Mouse (Mus musculus) CD4-positive helper T cell, adult 2 months (primary cell): Measurements from ENCODE around the gene Nxph1.

ENCODE experiments used
- DNase-seq: peaks from one replicate; pipeline ENCODE4 v3.0.0-alpha.2; 2012; ENCODE audit warnings: low read depth, missing footprints, low spot score

The Nxph1 gene

GRCm38 (mm10) chr6:8959810-8960209 lies 11.6 kb downstream of the Nxph1 start:
- DNase-seq, result no peak

- no peak for DNase-seq
These were observed 22.3 kb downstream of the Nxph1 start for GRCm38 (mm10) chr6:8970576-8970975.

- DNase-seq, result no peak
These were observed 31.1 kb downstream of the Nxph1 start for GRCm38 (mm10) chr6:8979237-8979871.

- no peak for DNase-seq
These were observed 48.2 kb downstream of the Nxph1 start for GRCm38 (mm10) chr6:8996301-8996943.

GRCm38 (mm10) chr6:8997326-8997725 lies 49.1 kb downstream of the Nxph1 start:
- no peak for DNase-seq

GRCm38 (mm10) chr6:9002686-9003085 lies 54.5 kb downstream of the Nxph1 start:
- no peak for DNase-seq

GRCm38 (mm10) chr6:9026631-9027030 lies 78.4 kb downstream of the Nxph1 start:
- DNase-seq, result no peak

- DNase-seq, result no peak
These were observed 78.9 kb downstream of the Nxph1 start for GRCm38 (mm10) chr6:9027146-9027545.

GRCm38 (mm10) chr6:9028501-9028900 lies 80.3 kb downstream of the Nxph1 start:
- no peak for DNase-seq

GRCm38 (mm10) chr6:9039286-9039685 lies 91.1 kb downstream of the Nxph1 start:
- no peak for DNase-seq

GRCm38 (mm10) chr6:9040991-9041390 lies 92.8 kb downstream of the Nxph1 start:
- no peak for DNase-seq

- DNase-seq, result no peak
These were observed 94.2 kb downstream of the Nxph1 start for GRCm38 (mm10) chr6:9042391-9042790.

- DNase-seq, result no peak
These were observed 98.6 kb downstream of the Nxph1 start for GRCm38 (mm10) chr6:9046815-9047214.

- no peak for DNase-seq
These were observed 113.3 kb downstream of the Nxph1 start for GRCm38 (mm10) chr6:9061261-9062105.

- no peak for DNase-seq
These were observed 118.2 kb downstream of the Nxph1 start for GRCm38 (mm10) chr6:9066435-9066834.

GRCm38 (mm10) chr6:9069913-9070312 lies 121.7 kb downstream of the Nxph1 start:
- no peak for DNase-seq

- DNase-seq, result no peak
These were observed 128.2 kb downstream of the Nxph1 start for GRCm38 (mm10) chr6:9076463-9076862.

- DNase-seq, result no peak
These were observed 129.8 kb downstream of the Nxph1 start for GRCm38 (mm10) chr6:9077793-9078689.

GRCm38 (mm10) chr6:9083851-9084250 lies 135.6 kb downstream of the Nxph1 start:
- DNase-seq, result no peak

- no peak for DNase-seq
These were observed 149.1 kb downstream of the Nxph1 start for GRCm38 (mm10) chr6:9097345-9097744.

- no peak for DNase-seq
These were observed 159.1 kb downstream of the Nxph1 start for GRCm38 (mm10) chr6:9107366-9107765.

GRCm38 (mm10) chr6:9119136-9119535 lies 170.9 kb downstream of the Nxph1 start:
- no peak for DNase-seq
